Mouse (Mus musculus) bone marrow macrophage, adult 2 months (primary cell): ENCODE measurements around the gene Plpp2.

Source experiments
- CTCF ChIP-seq: IDR thresholded peaks from 2 replicates; pipeline ENCODE4 v1.5.1; 2012; ENCODE audit warnings: low read depth, mild to moderate bottlenecking, low read length, moderate library complexity
- POLR2A ChIP-seq: IDR thresholded peaks from 2 replicates; pipeline ENCODE4 v1.6.1; 2012; ENCODE audit warnings: mild to moderate bottlenecking, low read depth, low read length, borderline replicate concordance

DNA sequence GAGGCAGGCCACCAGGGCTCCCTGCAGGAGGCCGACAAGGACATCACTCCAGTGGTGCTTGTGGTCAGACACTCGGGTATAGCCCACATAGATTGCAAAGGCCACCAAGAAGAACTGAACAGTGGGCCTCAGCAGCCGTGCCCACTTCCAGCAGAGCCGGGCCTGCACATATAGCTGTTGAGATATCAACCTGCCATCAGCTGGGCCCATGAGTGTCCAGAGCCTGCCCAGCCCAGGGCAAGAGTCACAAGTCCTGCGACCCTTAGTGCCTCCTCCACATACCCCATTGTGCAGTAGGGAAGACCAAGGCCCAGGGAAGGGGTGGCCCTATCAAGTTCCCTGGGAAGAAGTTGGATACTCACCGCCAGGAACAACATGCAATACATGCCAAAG is 6.1 kb downstream of the Plpp2 start:
- TF ChIP-seq POLR2A (no peak), CTCF (no peak)
